8 mouse cellular contexts compared by ENCODE assay signal in the genomic region with DNA sequence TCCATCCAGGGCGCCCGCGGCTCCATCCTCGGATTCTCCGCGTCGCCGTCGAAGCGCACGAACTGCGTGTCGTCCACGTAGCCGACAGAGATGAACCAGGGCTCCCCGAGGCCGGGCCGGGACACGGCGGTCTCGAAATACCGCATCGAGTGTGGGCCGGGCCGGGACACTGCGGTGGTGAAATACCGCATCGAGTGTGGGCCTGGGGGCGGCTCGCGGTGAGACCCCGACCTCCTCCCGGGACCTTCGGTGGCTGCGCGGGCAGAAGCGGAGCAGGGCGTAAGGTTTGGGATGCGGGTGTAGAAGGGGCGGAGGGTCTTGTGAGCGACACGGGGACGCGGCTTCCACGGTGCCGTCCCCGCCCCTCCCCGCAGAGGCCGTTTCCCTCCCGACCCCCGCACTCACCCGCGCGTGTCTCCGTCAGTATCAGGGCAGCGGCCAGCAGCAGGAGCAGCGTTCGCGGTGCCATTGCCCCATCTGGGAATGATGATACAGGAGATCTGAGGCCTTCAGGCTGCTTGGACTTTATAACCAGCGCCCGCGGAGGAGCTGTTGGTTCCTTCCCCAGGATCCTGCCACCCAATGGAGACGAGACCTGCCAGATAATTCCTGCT. TPM values are rescaled to one million over a fixed set of nuclear protein-coding genes. Genes with fewer than 3 reads are reported as not detected.
A peak's percentile ranks its signal among the peaks of the same experiment; 100 is the strongest.
DNase-seq lines count a peak whose midpoint lies in the region; ATAC-seq and TF ChIP-seq lines count a peak whose summit lies in the region.

Gene Gm8909 (minus strand): TSS at position 499 of the 614 bp plus-strand sequence.

- no peak within 1 kb of the TSS for H3K9ac ChIP-seq in liver, embryonic 16.5 days (ENCODE audit: low read depth, low read length)

- H3K4me1 ChIP-seq in thymus, adult 2 months (replicated peaks; ENCODE audit: control insufficient read depth, insufficient read depth, low read length): peaks cover 30% of the 10 kb centered on the region
- H3K4me1 ChIP-seq in hindbrain, embryonic 10.5 days (replicated peaks): peaks cover 11% of the 10 kb centered on the region; the same call in 1 of the 2 replicates
- H3K4me1 ChIP-seq in liver, embryonic 16.5 days (ENCODE audit: control insufficient read depth, low read depth, low read length): no peaks in the 10 kb centered on the region

- no peak for ATAC-seq in liver, embryonic 16.5 days (ENCODE audit: low read depth)

- no peaks in the 10 kb centered on the region for H3K9me3 ChIP-seq in hindbrain, embryonic 10.5 days
- H3K9me3 ChIP-seq in liver, embryonic 16.5 days (replicated peaks; ENCODE audit: control insufficient read depth, low read length): no peaks in the 10 kb centered on the region

- peak; percentile 30 for DNase-seq in thymus, adult 2 months
- no peak for DNase-seq in thymus, adult 18-20 months
- no peak for DNase-seq in hindbrain, embryonic 10.5 days (ENCODE audit: low spot score)
- DNase-seq in thymus, postnatal 0 days (ENCODE audit: low spot score): no peak
- DNase-seq in spleen, postnatal 14 days (ENCODE audit: low spot score in 2 of 2): no peak
- no peak for DNase-seq in left cerebral cortex, postnatal 4 days
- no peak for DNase-seq in Muller cell, postnatal 12 days (ENCODE audit: inconsistent ontology term)

- no peaks in the 10 kb centered on the region for H3K36me3 ChIP-seq in thymus, adult 2 months (ENCODE audit: control insufficient read depth, insufficient read depth, low read length)
- no peaks in the 10 kb centered on the region for H3K36me3 ChIP-seq in hindbrain, embryonic 10.5 days
- no peaks in the 10 kb centered on the region for H3K36me3 ChIP-seq in liver, embryonic 16.5 days (ENCODE audit: control insufficient read depth, insufficient read depth)

- 6% methylated on average over 63 of the region's 63 CpGs for WGBS in thymus, adult 2 months
- 1% methylated on average over 63 of the region's 63 CpGs for WGBS in hindbrain, embryonic 10.5 days
- 3% methylated on average over 63 of the region's 63 CpGs for WGBS in liver, embryonic 16.5 days (ENCODE audit: insufficient replicate concordance)

- no peak within 1 kb of the TSS for H3K27ac ChIP-seq in thymus, adult 2 months (ENCODE audit: control insufficient read depth, insufficient read depth, low read length)
- no peak within 1 kb of the TSS for H3K27ac ChIP-seq in hindbrain, embryonic 10.5 days
- H3K27ac ChIP-seq in liver, embryonic 16.5 days (ENCODE audit: low read length): no peak within 1 kb of the TSS

- no peak for TF ChIP-seq CTCF in thymus, adult 2 months (IDR thresholded peaks at IDR 0.05; ENCODE audit: borderline replicate concordance, control insufficient read depth, extremely low read depth, insufficient read depth, low read length, poor library complexity)

- intact Hi-C loops in left cerebral cortex, postnatal 4 days (cut with DNase I): no loop called here

- no peak for TF ChIP-seq POLR2A in thymus, adult 2 months (IDR thresholded peaks at IDR 0.05; ENCODE audit: control insufficient read depth, extremely low read depth, insufficient read depth, low read length, poor library complexity)

- peak within 1 kb of the TSS; percentile 71 for H3K4me3 ChIP-seq in thymus, adult 2 months (ENCODE audit: control insufficient read depth, insufficient read depth, low read length)
- H3K4me3 ChIP-seq in hindbrain, embryonic 10.5 days: peak within 1 kb of the TSS; percentile 42
- peak within 1 kb of the TSS; percentile 58 for H3K4me3 ChIP-seq in liver, embryonic 16.5 days (ENCODE audit: low read depth, low read length)

- H3K27me3 ChIP-seq in thymus, adult 2 months (ENCODE audit: control insufficient read depth, insufficient read depth, low read length): peaks cover 5% of the 10 kb centered on the region; the same call in 1 of the 2 replicates
- H3K27me3 ChIP-seq in hindbrain, embryonic 10.5 days (ENCODE audit: insufficient read depth, poor library complexity, severe bottlenecking): peaks cover 72% of the 10 kb centered on the region
- H3K27me3 ChIP-seq in liver, embryonic 16.5 days (ENCODE audit: control insufficient read depth, insufficient read depth, low read depth, low read length): peaks cover 47% of the 10 kb centered on the region

- H3K4me2 ChIP-seq in liver, embryonic 16.5 days (ENCODE audit: low read depth, low read length): peak within 1 kb of the TSS; percentile 51

RNA-seq across cellular contexts. Expression of gene Gm8909, which starts in this region (rescaled TPM):
- polyA plus RNA-seq in thymus, adult 2 months (2012; rRNA removed): 20.1 and 20.8 TPM in 2 replicates
- polyA plus RNA-seq in hindbrain, embryonic 10.5 days (2016; fragmentation: Nextera tagmentation; extraction: Ambion mirVana): 0.22 TPM in 1 of 2 replicates, not detected in the other
- not detected in 2 replicates for polyA plus RNA-seq in liver, embryonic 16.5 days (2015; fragmentation: Nextera tagmentation; extraction: Ambion mirVana)
- 13.7 and 15.3 TPM in 2 replicates for polyA plus RNA-seq in thymus, postnatal 0 days (2015; fragmentation: Nextera tagmentation; extraction: Ambion mirVana)
- not detected for total RNA-seq in left cerebral cortex, postnatal 4 days (2021)

Comparison
In these comparisons a context has a peak if more than half of its experiments do, and no peak if none do; other contexts are left out.
1. RNA of gene Gm8909 (polyA plus RNA-seq): 20.1 to 20.8 TPM in thymus, adult 2 months and 13.7 to 15.3 TPM in thymus, postnatal 0 days; 0.22 TPM in hindbrain, embryonic 10.5 days and not detected in liver, embryonic 16.5 days; every median in the first group is over 10 times any median in the second.
2. Peak in every context shown above with its lines, with median percentiles within 50 percentile points of each other: H3K4me3 ChIP-seq.